Mouse (Mus musculus): Measurements from ENCODE around the gene Tnfrsf11a. TPM values are rescaled to one million over a fixed set of nuclear protein-coding genes. Genes with fewer than 3 reads are reported as not detected.
"Not testable (repeated sequence)": the region's sequence is repeated elsewhere in the genome, so short reads cannot be mapped to it uniquely, and the experiment has no call there.

Tnfrsf11a gene
- polyA plus RNA-seq, 1 experiment, result not detected

DNA sequence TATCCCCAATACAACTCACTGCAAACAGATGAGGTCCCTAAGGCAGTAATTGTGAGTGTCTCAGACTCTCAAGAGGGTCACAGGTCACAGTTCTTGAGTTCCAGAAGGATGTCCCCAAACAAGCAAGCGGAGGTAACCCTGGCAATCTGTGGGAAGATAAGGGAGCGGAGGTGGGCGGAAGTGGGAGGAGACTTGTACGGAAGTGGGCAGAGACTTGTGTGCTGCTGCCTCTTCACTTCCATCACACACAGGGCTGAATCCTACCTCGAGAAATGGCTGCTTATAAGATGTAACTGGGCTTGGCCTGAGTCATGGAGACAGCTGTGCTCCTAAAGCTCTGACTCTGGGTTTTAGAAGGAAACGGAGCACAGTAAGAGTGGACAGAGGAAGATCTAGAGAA lies 22.4 kb downstream of the Tnfrsf11a start:
- WGBS, result 73% methylated on average over 6 of the region's 6 CpGs
- TF ChIP-seq CTCF (IDR thresholded peaks at IDR 0.05; ENCODE audit: insufficient read depth, low read depth, low read length) (no peak), POLR2A (IDR thresholded peaks at IDR 0.05; ENCODE audit: insufficient read depth, low read depth, low read length) (no peak)

DNA sequence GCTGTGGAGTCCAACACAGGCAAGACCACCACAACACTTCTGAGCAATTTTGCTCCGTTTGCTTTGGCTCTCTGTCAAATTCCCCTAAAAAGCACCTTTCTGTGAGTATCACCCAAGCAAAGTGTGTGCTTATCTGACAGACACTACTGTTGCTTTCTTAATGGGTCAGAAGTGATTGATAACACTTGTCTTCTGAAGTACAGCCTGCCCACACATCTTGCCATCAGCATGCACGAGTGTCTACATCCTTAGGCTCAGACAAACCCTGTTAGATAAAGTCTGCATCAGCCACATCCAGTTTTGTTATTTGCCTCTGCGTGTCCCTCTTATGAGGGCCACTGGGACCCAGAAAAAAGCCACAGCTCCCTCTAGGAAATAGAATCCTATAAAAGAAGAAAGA lies 23.8 kb downstream of the Tnfrsf11a start:
- TF ChIP-seq CTCF (IDR thresholded peaks at IDR 0.05; ENCODE audit: insufficient read depth, low read depth, low read length), result no peak
- no peak for TF ChIP-seq POLR2A (IDR thresholded peaks at IDR 0.05; ENCODE audit: insufficient read depth, low read depth, low read length)
- Histone ChIP-seq H3K27ac (ENCODE audit: insufficient read depth, low read depth, low read length) (no peak overlapping the region), H3K4me3 (ENCODE audit: insufficient read depth, low read depth, low read length) (no peak overlapping the region), H3K4me1 (ENCODE audit: control insufficient read depth, insufficient read depth, low read length) (no peaks in the 10 kb centered on the region)
- WGBS, result 90% methylated on average over 3 of the region's 3 CpGs

More for the DNA sequence above, 22.4 kb downstream of the Tnfrsf11a start:
- Histone ChIP-seq H3K4me1 (ENCODE audit: control insufficient read depth, insufficient read depth, low read length) (no peaks in the 10 kb centered on the region), H3K27ac (ENCODE audit: insufficient read depth, low read depth, low read length) (no peak overlapping the region), H3K4me3 (ENCODE audit: insufficient read depth, low read depth, low read length) (no peak overlapping the region)

GRCm38 (mm10) chr1:105805565-105805964 lies 25.0 kb downstream of the Tnfrsf11a start:
- TF ChIP-seq POLR2A (IDR thresholded peaks at IDR 0.05; ENCODE audit: insufficient read depth, low read depth, low read length), result no peak
- Histone ChIP-seq H3K4me1 (ENCODE audit: control insufficient read depth, insufficient read depth, low read length) (no peaks in the 10 kb centered on the region), H3K4me3 (ENCODE audit: insufficient read depth, low read depth, low read length) (no peak overlapping the region), H3K27ac (ENCODE audit: insufficient read depth, low read depth, low read length) (no peak overlapping the region)
- WGBS, result 87% methylated on average over 4 of the region's 4 CpGs

- WGBS, result 96% methylated on average over 10 of the region's 10 CpGs
- no peak for TF ChIP-seq CTCF (IDR thresholded peaks at IDR 0.05; ENCODE audit: insufficient read depth, low read depth, low read length)
- no peak for TF ChIP-seq POLR2A (IDR thresholded peaks at IDR 0.05; ENCODE audit: insufficient read depth, low read depth, low read length)
- no peak overlapping the region for H3K4me3 ChIP-seq (ENCODE audit: insufficient read depth, low read depth, low read length)
Observed at GRCm38 (mm10) chr1:105807028-105807722, 26.7 kb downstream of the Tnfrsf11a start.

GRCm38 (mm10) chr1:105812027-105812426 lies 31.5 kb downstream of the Tnfrsf11a start:
- H3K4me1 ChIP-seq (ENCODE audit: control insufficient read depth, insufficient read depth, low read length); H3K27ac ChIP-seq (ENCODE audit: insufficient read depth, low read depth, low read length): not testable (repeated sequence)

More at GRCm38 (mm10) chr1:105807028-105807722, 26.7 kb downstream of the Tnfrsf11a start:
- no peaks in the 10 kb centered on the region for H3K4me1 ChIP-seq (ENCODE audit: control insufficient read depth, insufficient read depth, low read length)
- H3K27ac ChIP-seq (ENCODE audit: insufficient read depth, low read depth, low read length), result no peak overlapping the region

DNA sequence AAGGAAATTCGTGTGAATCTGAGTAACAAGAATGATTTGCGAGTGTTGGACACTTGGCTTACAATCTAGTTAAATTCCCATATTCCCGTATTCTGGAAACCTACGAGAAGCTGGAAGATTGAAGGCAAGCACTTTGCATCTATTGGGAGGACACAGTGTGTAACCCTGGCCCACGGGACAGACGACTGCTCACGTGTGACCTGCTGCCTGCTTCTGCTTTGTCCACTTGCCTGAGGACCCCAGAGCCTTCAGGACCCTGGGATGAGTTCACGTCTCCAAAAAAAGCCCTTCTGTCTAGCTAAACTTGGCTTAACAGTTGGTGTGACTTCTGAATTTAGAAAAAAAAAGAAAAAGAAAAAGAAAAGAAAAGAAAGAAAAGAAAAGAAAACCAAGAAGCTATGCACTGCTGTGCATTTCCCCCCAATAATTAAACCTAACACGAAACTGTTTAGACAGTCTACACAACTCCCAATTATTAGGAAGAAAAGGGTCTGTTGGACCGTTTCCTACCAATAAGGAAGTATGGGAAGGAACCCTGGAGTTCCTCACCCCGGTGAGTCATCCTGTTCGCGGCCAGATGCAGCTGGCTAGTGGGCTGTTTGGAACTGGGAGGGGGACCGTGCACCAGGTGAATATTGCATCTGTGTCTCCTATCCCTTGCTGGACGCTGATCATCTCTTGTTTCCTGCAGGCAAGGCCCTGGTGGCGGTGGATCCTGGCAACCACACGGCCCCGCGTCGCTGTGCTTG lies 32.6 kb downstream of the Tnfrsf11a start:
- 61% methylated on average over 20 of the region's 20 CpGs for WGBS
- TF ChIP-seq POLR2A (IDR thresholded peaks at IDR 0.05; ENCODE audit: insufficient read depth, low read depth, low read length) (no peak), CTCF (IDR thresholded peaks at IDR 0.05; ENCODE audit: insufficient read depth, low read depth, low read length) (no peak)
- no peak overlapping the region for H3K27ac ChIP-seq (ENCODE audit: insufficient read depth, low read depth, low read length)
- no peak overlapping the region for H3K4me3 ChIP-seq (ENCODE audit: insufficient read depth, low read depth, low read length)
- H3K4me1 ChIP-seq (ENCODE audit: control insufficient read depth, insufficient read depth, low read length), result peaks cover 8% of the 10 kb centered on the region

More at GRCm38 (mm10) chr1:105812027-105812426, 31.5 kb downstream of the Tnfrsf11a start:
- H3K4me3 ChIP-seq (ENCODE audit: insufficient read depth, low read depth, low read length), result not testable (repeated sequence)

DNA sequence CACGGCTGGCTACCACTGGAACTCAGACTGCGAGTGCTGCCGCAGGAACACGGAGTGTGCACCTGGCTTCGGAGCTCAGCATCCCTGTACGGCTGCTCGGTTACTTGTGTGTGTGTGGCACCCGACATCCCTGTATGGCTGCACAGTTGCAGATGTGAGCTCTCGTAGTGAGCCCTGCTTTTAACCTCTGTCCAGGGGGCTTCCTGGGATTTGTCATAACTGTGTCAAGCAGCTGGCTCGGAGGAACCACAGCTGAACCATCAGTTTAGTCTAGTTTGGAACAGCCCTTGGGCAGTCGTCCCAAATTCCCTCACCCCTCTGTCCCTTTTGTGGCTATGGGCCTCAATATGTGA lies 33.2 kb downstream of the Tnfrsf11a start:
- H3K4me1 ChIP-seq (ENCODE audit: control insufficient read depth, insufficient read depth, low read length), result peaks cover 8% of the 10 kb centered on the region

GRCm38 (mm10) chr1:105814402-105815270 lies 34.1 kb downstream of the Tnfrsf11a start:
- WGBS, result 65% methylated on average over 14 of the region's 14 CpGs
- peaks cover 8% of the 10 kb centered on the region for H3K4me1 ChIP-seq (ENCODE audit: control insufficient read depth, insufficient read depth, low read length)
- no peak for TF ChIP-seq POLR2A (IDR thresholded peaks at IDR 0.05; ENCODE audit: insufficient read depth, low read depth, low read length)
- TF ChIP-seq CTCF (IDR thresholded peaks at IDR 0.05; ENCODE audit: insufficient read depth, low read depth, low read length), result no peak
- H3K4me3 ChIP-seq (ENCODE audit: insufficient read depth, low read depth, low read length), result no peak overlapping the region
- H3K27ac ChIP-seq (ENCODE audit: insufficient read depth, low read depth, low read length), result no peak overlapping the region; the same call in 1 of the 2 replicates

More for the DNA sequence above, 33.2 kb downstream of the Tnfrsf11a start:
- Histone ChIP-seq H3K27ac (ENCODE audit: insufficient read depth, low read depth, low read length) (no peak overlapping the region), H3K4me3 (ENCODE audit: insufficient read depth, low read depth, low read length) (no peak overlapping the region)
- TF ChIP-seq POLR2A (IDR thresholded peaks at IDR 0.05; ENCODE audit: insufficient read depth, low read depth, low read length) (no peak), CTCF (IDR thresholded peaks at IDR 0.05; ENCODE audit: insufficient read depth, low read depth, low read length) (no peak)
- 71% methylated on average over 11 of the region's 11 CpGs for WGBS

- no peak overlapping the region for H3K4me3 ChIP-seq (ENCODE audit: insufficient read depth, low read depth, low read length)
- H3K27ac ChIP-seq (ENCODE audit: insufficient read depth, low read depth, low read length), result no peak overlapping the region
- no peak for TF ChIP-seq POLR2A (IDR thresholded peaks at IDR 0.05; ENCODE audit: insufficient read depth, low read depth, low read length)
- no peak for TF ChIP-seq CTCF (IDR thresholded peaks at IDR 0.05; ENCODE audit: insufficient read depth, low read depth, low read length)
- 58% methylated on average over 2 of the region's 2 CpGs for WGBS
- H3K4me1 ChIP-seq (ENCODE audit: control insufficient read depth, insufficient read depth, low read length), result peaks cover 8% of the 10 kb centered on the region
Observed at GRCm38 (mm10) chr1:105815310-105815709, 34.8 kb downstream of the Tnfrsf11a start.
